Mouse (Mus musculus) ES-E14 (cell line): ENCODE results near the gene Kcnk5. TPM values are rescaled to one million over a fixed set of nuclear protein-coding genes. Genes with fewer than 3 reads are reported as not detected.
A peak's percentile ranks its signal among the peaks of the same experiment; 100 is the strongest.

ENCODE experiments used
- DNase-seq: peaks from one replicate; pipeline ENCODE4 v3.0.0-alpha.2; 2013; ENCODE audit warnings: low read depth, low spot score
- H3K27ac ChIP-seq: 2 replicates; pipeline ENCODE4 v1.5.1; 2012; ENCODE audit warnings: low read depth, mild to moderate bottlenecking, low read length, moderate library complexity, mixed read lengths; ENCODE audit not compliant: poor library complexity, insufficient read depth, severe bottlenecking
- H3K36me3 ChIP-seq: 2 replicates; pipeline ENCODE4 v1.6.1; 2012; ENCODE audit warnings: mild to moderate bottlenecking, low read length, moderate library complexity, mixed read lengths; ENCODE audit not compliant: control insufficient read depth, poor library complexity, insufficient read depth, severe bottlenecking
- H3K4me1 ChIP-seq, 2 experiments: fragments of 150-350 bp in 1 of 2; sonication (generic) in 1 of 2; 2 replicates each; pipeline ENCODE4 v1.6.1; 2012; ENCODE audit warnings: low read length in 2 of 2, mild to moderate bottlenecking in 1 of 2, mixed read lengths in 1 of 2; ENCODE audit not compliant: control insufficient read depth in 2 of 2, insufficient read depth in 2 of 2, poor library complexity in 1 of 2
- H3K4me3 ChIP-seq, 2 experiments: fragments of 150-350 bp in 1 of 2; sonication (generic) in 1 of 2; 2 replicates each; pipeline ENCODE4 v1.5.1; 2012; ENCODE audit warnings: low read length in 2 of 2, low read depth in 1 of 2, mild to moderate bottlenecking in 1 of 2, mixed read lengths in 1 of 2; ENCODE audit not compliant: insufficient read depth in 1 of 2, poor library complexity in 1 of 2, severe bottlenecking in 1 of 2
- H3K9ac ChIP-seq: 2 replicates; pipeline ENCODE4 v1.6.1; 2012; ENCODE audit warnings: low read depth, mild to moderate bottlenecking, low read length, mixed read lengths; ENCODE audit not compliant: poor library complexity, insufficient read depth, severe bottlenecking
- H3K9me3 ChIP-seq: fragments of 150-350 bp; sonication (generic); 2 replicates; pipeline ENCODE4 v1.6.1; 2012; ENCODE audit warnings: low read depth, mild to moderate bottlenecking, low read length; ENCODE audit not compliant: control insufficient read depth, insufficient read depth
- CHD2 ChIP-seq: IDR thresholded peaks from 2 replicates; pipeline ENCODE4 v1.6.1; 2014; ENCODE audit warnings: mild to moderate bottlenecking, low read depth, low read length, inconsistent platforms
- HCFC1 ChIP-seq: IDR thresholded peaks from 2 replicates; pipeline ENCODE4 v1.6.1; 2012; ENCODE audit warnings: low read length, inconsistent platforms, borderline replicate concordance; ENCODE audit not compliant: insufficient read depth
- MAFK ChIP-seq: IDR thresholded peaks from 2 replicates; pipeline ENCODE4 v1.6.1; 2014; ENCODE audit warnings: mild to moderate bottlenecking, low read depth, low read length, inconsistent platforms; ENCODE audit not compliant: insufficient read depth
- ZC3H11A ChIP-seq: IDR thresholded peaks from 2 replicates; pipeline ENCODE4 v1.6.1; 2012; ENCODE audit warnings: low read depth, mild to moderate bottlenecking, inconsistent platforms, low read length, borderline replicate concordance
- ZNF384 ChIP-seq: IDR thresholded peaks from 2 replicates; pipeline ENCODE4 v1.6.1; 2012; ENCODE audit warnings: low read depth, low read length, inconsistent platforms
- in situ Hi-C, 2 experiments: fragments of 600-800 bp; cut with MboI; formaldehyde crosslinking; loops; one replicate each; pipeline ENCODE4 v1.15.1; 2025; ENCODE audit warnings: low sequenced_read_pairs in 2 of 2, inconsistent platforms in 1 of 2; ENCODE audit not compliant: unreplicated experiment in 2 of 2
- total RNA-seq: library from RNA; depleted of rRNA; stranded (reverse); fragments of 300-350 nt; gene quantifications from 2 replicates; pipeline ENCODE4 v1.2.3, GENCODE M21; 2012

Kcnk5 gene
- total RNA-seq, 1 experiment: 68.6 TPM

- in situ Hi-C loops: loop anchor here (10.0 kb wide), 2 partner anchors 57 to 107 kb away; partner anchors contain the start of gene Kcnk5 (in 1 of the 2)
- no peaks in the 10 kb centered on the region for H3K36me3 ChIP-seq
- H3K4me3 ChIP-seq: no peak overlapping the region
- H3K9ac ChIP-seq: no peak overlapping the region
- no peak overlapping the region for H3K27ac ChIP-seq
- no peak for DNase-seq
- H3K9me3 ChIP-seq: no peaks in the 10 kb centered on the region
- no peak for TF ChIP-seq CHD2
- TF ChIP-seq MAFK: no peak
- TF ChIP-seq ZNF384: no peak
- TF ChIP-seq HCFC1: no peak
- TF ChIP-seq ZC3H11A: no peak
- H3K4me1 ChIP-seq: peaks cover 0 to 6% of the 10 kb centered on the region in 2 experiments; a peak in 1 of 4 replicates
Measured at GRCm38 (mm10) chr14:20128162-20128561, 53.4 kb downstream of the Kcnk5 start.

GRCm38 (mm10) chr14:20127406-20128087, 54.1 kb downstream of the Kcnk5 start:
- Histone ChIP-seq H3K9ac (peak overlapping the region; percentile 41; the same call in 1 of the 2 replicates), H3K36me3 (no peaks in the 10 kb centered on the region), H3K27ac (no peak overlapping the region), H3K4me3 (peak overlapping the region in 1 of 2 experiments; percentile 53; a peak in 2 of 4 replicates), H3K9me3 (no peaks in the 10 kb centered on the region), H3K4me1 (peaks cover 0 to 6% of the 10 kb centered on the region in 2 experiments; a peak in 1 of 4 replicates)
- TF ChIP-seq HCFC1 (no peak), ZC3H11A (no peak), CHD2 (no peak), MAFK (no peak), ZNF384 (no peak)
- in situ Hi-C loops: loop anchor here (10.0 kb wide), 2 partner anchors 57 to 107 kb away; partner anchors contain the start of gene Kcnk5 (in 1 of the 2)
- peak; percentile 69 for DNase-seq

DNA sequence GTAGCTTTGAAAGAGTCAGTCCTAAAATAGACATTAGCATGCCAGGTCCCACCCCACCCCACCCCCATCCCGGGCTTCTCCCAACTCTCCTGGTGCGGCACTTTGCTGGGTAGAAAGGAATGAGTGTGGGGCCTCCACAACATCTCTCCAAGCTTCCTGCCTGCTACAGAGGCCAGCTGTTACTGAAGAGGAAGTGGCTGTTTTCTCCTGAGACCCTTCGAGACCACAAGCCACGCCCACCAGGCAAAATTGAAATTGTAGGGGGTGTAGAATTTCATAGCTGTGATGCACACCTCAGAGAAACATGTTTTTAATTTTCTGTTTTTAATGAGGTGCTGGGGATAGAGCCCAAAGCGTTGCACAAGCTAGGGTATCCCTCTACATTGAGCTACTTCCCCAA, 60.7 kb downstream of the Kcnk5 start:
- DNase-seq: no peak
- peaks cover 2 to 9% of the 10 kb centered on the region in 2 experiments; a peak in 3 of 4 replicates for H3K4me1 ChIP-seq
- no peak overlapping the region for H3K27ac ChIP-seq
- H3K36me3 ChIP-seq: no peaks in the 10 kb centered on the region
- no peak for TF ChIP-seq CHD2
- no peak for TF ChIP-seq ZNF384
- TF ChIP-seq ZC3H11A: no peak
- TF ChIP-seq MAFK: no peak
- no peak for TF ChIP-seq HCFC1
- H3K9me3 ChIP-seq: no peaks in the 10 kb centered on the region
- 0 out of 4 replicates have a peak overlapping the region, but pooled peaks of 1 of the 2 experiments have one; percentile 33 for H3K4me3 ChIP-seq
- in situ Hi-C loops: loop anchor here (10.0 kb wide), 2 partner anchors 64 to 114 kb away; partner anchors contain the start of gene Kcnk5 (in 1 of the 2)
- no peak overlapping the region for H3K9ac ChIP-seq

DNA sequence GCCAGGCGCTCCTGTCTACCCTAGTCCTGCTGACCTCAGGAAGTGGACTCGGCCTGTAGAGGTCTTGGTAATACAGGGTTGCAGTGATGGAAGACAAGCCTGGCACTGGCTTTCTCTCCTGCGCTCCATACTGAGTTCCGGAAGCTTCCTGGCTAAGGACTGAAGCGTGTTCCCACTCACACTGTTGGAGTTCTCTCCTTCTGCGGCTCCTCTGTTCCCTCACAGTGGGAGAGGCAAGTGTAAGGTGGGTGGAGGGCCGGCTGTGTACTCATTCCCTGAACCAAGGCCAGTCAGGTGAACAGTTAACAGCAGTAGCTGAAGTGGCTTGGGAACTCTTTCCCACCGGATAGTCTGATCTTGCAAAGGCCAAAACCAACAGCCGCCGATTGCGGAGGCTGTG, 61.6 kb downstream of the Kcnk5 start:
- DNase-seq: no peak
- Histone ChIP-seq H3K4me1 (peaks cover 3 to 13% of the 10 kb centered on the region in 2 experiments; a peak in 3 of 4 replicates), H3K9me3 (no peaks in the 10 kb centered on the region), H3K36me3 (no peaks in the 10 kb centered on the region), H3K9ac (no peak overlapping the region), H3K27ac (no peak overlapping the region), H3K4me3 (no peak overlapping the region)
- TF ChIP-seq ZC3H11A (no peak), CHD2 (no peak), ZNF384 (no peak), HCFC1 (no peak), MAFK (no peak)
- in situ Hi-C loops: loop anchor here (10.0 kb wide), 2 partner anchors 65 to 115 kb away; partner anchors contain the start of gene Kcnk5 (in 1 of the 2)

DNA sequence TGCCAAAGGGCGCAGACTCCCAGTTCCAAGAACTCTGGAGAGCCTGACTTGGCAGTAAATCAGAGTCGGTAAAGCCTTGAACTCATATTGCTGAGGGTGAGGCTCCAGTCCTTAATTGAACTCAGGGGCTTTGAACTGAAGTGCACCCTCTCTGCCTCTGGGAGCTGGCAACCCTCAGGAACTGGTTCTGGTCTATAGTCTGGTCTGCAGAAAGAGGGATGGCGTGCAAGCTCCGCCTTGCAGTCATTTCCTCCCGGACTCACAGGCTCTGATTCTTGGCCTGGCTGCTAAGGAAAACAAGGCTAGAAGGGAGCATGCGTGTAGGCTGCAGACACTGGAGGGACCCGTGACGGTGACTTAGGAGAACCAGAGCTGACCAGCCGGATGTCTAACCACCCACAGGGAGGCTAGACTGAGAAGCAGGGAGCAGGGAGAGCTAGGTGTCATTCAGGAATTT, 65.4 kb downstream of the Kcnk5 start:
- Histone ChIP-seq H3K36me3 (no peaks in the 10 kb centered on the region), H3K9me3 (no peaks in the 10 kb centered on the region), H3K4me1 (peaks cover 9 to 21% of the 10 kb centered on the region in 2 experiments), H3K4me3 (no peak overlapping the region), H3K9ac (no peak overlapping the region), H3K27ac (no peak overlapping the region)
- TF ChIP-seq MAFK: no peak
- TF ChIP-seq ZNF384: no peak
- no peak for TF ChIP-seq HCFC1
- no peak for TF ChIP-seq CHD2
- no peak for TF ChIP-seq ZC3H11A
- no peak for DNase-seq
- in situ Hi-C loops: no loop called here
